Comparison of ENCODE assay signal across 14 mouse cellular contexts in genomic region chr14:120136736-120137135, GRCm38 (mm10).
A peak's percentile ranks its signal among the peaks of the same experiment; 100 is the strongest.
DNase-seq lines count a peak whose midpoint lies in the region; ATAC-seq lines count a peak whose summit lies in the region.
"Had no signal": no experiment of that assay in that cellular context is flagged by ENCODE, and none has a peak within 500 bp of the region (broad histone marks: within the 10 kb centered on the region; RNA-seq: fewer than 3 reads in every experiment).

No protein-coding gene starts in this region.

- 91% methylated on average over 8 of the region's 8 CpGs for WGBS in midbrain, embryonic 11.5 days
- WGBS in midbrain, embryonic 13.5 days = 89% methylated on average over 8 of the region's 8 CpGs

- H3K36me3 ChIP-seq in midbrain, embryonic 11.5 days (ENCODE audit: control insufficient read depth, insufficient read depth, low read length) = no peaks in the 10 kb centered on the region
- no peaks in the 10 kb centered on the region for H3K36me3 ChIP-seq in midbrain, embryonic 13.5 days

- peaks cover 3% of the 10 kb centered on the region; the same call in 1 of the 2 replicates for H3K27me3 ChIP-seq in midbrain, embryonic 11.5 days (ENCODE audit: control insufficient read depth, insufficient read depth, low read length)
- peaks cover 19% of the 10 kb centered on the region for H3K27me3 ChIP-seq in midbrain, embryonic 13.5 days

- H3K4me1 ChIP-seq in midbrain, embryonic 11.5 days (ENCODE audit: control insufficient read depth, insufficient read depth, low read length) = peaks cover 5% of the 10 kb centered on the region
- peaks cover 13% of the 10 kb centered on the region for H3K4me1 ChIP-seq in midbrain, embryonic 13.5 days (replicated peaks)

- intact Hi-C loops in heart, postnatal 10 days (cut with DNase I) = loop anchor here (5.0 kb wide), 2 partner anchors 59 to 341 kb away; partner anchors contain the start of gene Rap2a
- intact Hi-C loops in heart, postnatal 25 days (cut with DNase I) = loop anchor here (5.0 kb wide), 1 partner anchor 526 kb away; no protein-coding TSS in a partner anchor

- H3K27ac ChIP-seq in midbrain, embryonic 11.5 days (ENCODE audit: low read depth, low read length) = no peak overlapping the region
- no peak overlapping the region for H3K27ac ChIP-seq in midbrain, embryonic 13.5 days
- H3K27ac ChIP-seq: liver, embryonic 14.5 days had no signal

- no peak overlapping the region for H3K4me3 ChIP-seq in midbrain, embryonic 11.5 days (ENCODE audit: low read depth, low read length)
- H3K4me3 ChIP-seq in midbrain, embryonic 13.5 days (replicated peaks) = no peak overlapping the region

- H3K4me2 ChIP-seq in midbrain, embryonic 11.5 days = no peak overlapping the region
- H3K4me2 ChIP-seq in midbrain, embryonic 13.5 days (replicated peaks) = no peak overlapping the region

- DNase-seq in heart, postnatal 10 days = peak; percentile 50 to 66
- no peak for DNase-seq in heart, postnatal 25 days (ENCODE audit: low spot score)
- peak; percentile 77 for DNase-seq in midbrain, embryonic 11.5 days (ENCODE audit: low spot score, missing footprints)
- DNase-seq in frontal cortex, postnatal 36 days (ENCODE audit: low spot score in 2 of 2) = peak; percentile 73 to 79
- peak; percentile 63 for DNase-seq in right cerebral cortex, postnatal 14 days
- DNase-seq in thymus, postnatal 14 days = no peak
- DNase-seq in thymus, postnatal 0 days (ENCODE audit: low spot score) = no peak
- DNase-seq: adrenal gland, adult 2 months; lung, postnatal 36 days; midbrain, embryonic 14.5 days; thymus, adult 2 months had no signal

- ATAC-seq in midbrain, embryonic 11.5 days (ENCODE audit: low FRiP score) = no peak
- ATAC-seq in midbrain, embryonic 13.5 days = no peak
- ATAC-seq: inflammation-experienced regulatory T-cells, adult 6 months had no signal

- no peaks in the 10 kb centered on the region for H3K9me3 ChIP-seq in midbrain, embryonic 11.5 days (ENCODE audit: control insufficient read depth, low read length)
- H3K9me3 ChIP-seq in midbrain, embryonic 13.5 days = no peaks in the 10 kb centered on the region

- no peak overlapping the region for H3K9ac ChIP-seq in midbrain, embryonic 11.5 days (ENCODE audit: low read length)
- no peak overlapping the region for H3K9ac ChIP-seq in midbrain, embryonic 13.5 days (replicated peaks)
- H3K9ac ChIP-seq: liver, embryonic 14.5 days had no signal

Comparison
In these comparisons a context has a peak if more than half of its experiments do, and no peak if none do; other contexts are left out.
1. DNase-seq: peak in heart, postnatal 10 days (2 of 2), midbrain, embryonic 11.5 days (single experiment), frontal cortex, postnatal 36 days (2 of 2) and right cerebral cortex, postnatal 14 days (single experiment); none in heart, postnatal 25 days (single experiment), thymus, postnatal 14 days (single experiment) and thymus, postnatal 0 days (single experiment).